Mouse (Mus musculus) stomach, postnatal 0 days (tissue): Measurements from ENCODE around the gene Med24. TPM values are rescaled to one million over a fixed set of nuclear protein-coding genes. Genes with fewer than 3 reads are reported as not detected.

Experiments used
- ATAC-seq: fragments of 200-750 bp; cut with Nextera tagmentation; 2 replicates; pipeline ENCODE4 v1.8.0; 2017; ENCODE audit not compliant: low FRiP score, low TSS enrichment
- DNase-seq: peaks from one replicate; pipeline ENCODE4 v3.0.0-alpha.2; 2016; ENCODE audit warnings: low spot score
- H3K27ac ChIP-seq: fragments of 300-500 bp; sonication (generic); replicated peaks from 2 replicates; pipeline ENCODE4 v1.5.1; 2014; ENCODE audit warnings: mild to moderate bottlenecking, control low read depth
- H3K27me3 ChIP-seq: fragments of 300-500 bp; sonication (generic); 2 replicates; pipeline ENCODE4 v1.6.1; 2014; ENCODE audit warnings: low read length; ENCODE audit not compliant: control insufficient read depth, insufficient read depth
- H3K36me3 ChIP-seq: fragments of 300-500 bp; sonication (generic); 2 replicates; pipeline ENCODE4 v1.6.1; 2014; ENCODE audit warnings: low read length, mixed read lengths; ENCODE audit not compliant: control insufficient read depth, insufficient read depth
- H3K4me1 ChIP-seq: fragments of 300-500 bp; sonication (generic); replicated peaks from 2 replicates; pipeline ENCODE4 v1.6.1; 2014; ENCODE audit warnings: antibody characterized with exemption; ENCODE audit not compliant: control insufficient read depth, insufficient read depth
- H3K4me2 ChIP-seq: fragments of 300-500 bp; sonication (generic); replicated peaks from 2 replicates; pipeline ENCODE4 v1.6.1; 2014; ENCODE audit warnings: low read depth, mild to moderate bottlenecking, control low read depth, moderate library complexity
- H3K4me3 ChIP-seq: fragments of 300-500 bp; sonication (generic); 2 replicates; pipeline ENCODE4 v1.5.1; 2014; ENCODE audit warnings: low read depth, low read length, control low read depth
- H3K9ac ChIP-seq: fragments of 300-500 bp; sonication (generic); 2 replicates; pipeline ENCODE4 v1.6.1; 2014; ENCODE audit warnings: mild to moderate bottlenecking, low read length, control low read depth, mixed read lengths
- H3K9me3 ChIP-seq: fragments of 300-500 bp; sonication (generic); 2 replicates; pipeline ENCODE4 v1.6.1; 2016; ENCODE audit warnings: low read length; ENCODE audit not compliant: control insufficient read depth
- CTCF ChIP-seq: IDR thresholded peaks from 2 replicates; pipeline ENCODE4 v1.5.1; 2016; ENCODE audit warnings: antibody characterized with exemption, low read depth, mild to moderate bottlenecking, moderate library complexity
- EP300 ChIP-seq: optimal IDR thresholded peaks from 2 replicates; pipeline ENCODE3; 2016; ENCODE audit warnings: antibody characterized with exemption
- WGBS: fragments of 180-500 bp; shearing (Covaris S2); extraction: QIAGEN DNeasy Blood & Tissue Kit; methylation state at CpG from one replicate; pipeline ENCODE4 v1.1.7; 2014; 5-methylcytosine and 5-hydroxymethylcytosine counted together
- polyA plus RNA-seq: library from polyadenylated mRNA; unstranded; fragments of >200 nt; fragmentation: Nextera tagmentation; extraction: Ambion mirVana; gene quantifications from 2 replicates; pipeline ENCODE4 v1.2.1, GENCODE M21; 2015

Med24 gene
- polyA plus RNA-seq, 1 experiment from 2014 or later: 16.5 TPM

GRCm38 (mm10) chr11:98766816-98767215 is 37.6 kb upstream of the Med24 start:
- H3K4me3 ChIP-seq: no peak overlapping the region
- peaks cover 38% of the 10 kb centered on the region for H3K36me3 ChIP-seq
- DNase-seq (peak; percentile 23), ATAC-seq (no peak)
- H3K4me2 ChIP-seq: no peak overlapping the region
- H3K9ac ChIP-seq: no peak overlapping the region
- H3K27me3 ChIP-seq: no peaks in the 10 kb centered on the region
- WGBS: 49% methylated on average over 5 of the region's 5 CpGs
- no peaks in the 10 kb centered on the region for H3K9me3 ChIP-seq
- H3K27ac ChIP-seq: no peak overlapping the region; the same call in 1 of the 2 replicates
- TF ChIP-seq EP300 (no peak), CTCF (no peak)
- peaks cover 8% of the 10 kb centered on the region; the same call in 1 of the 2 replicates for H3K4me1 ChIP-seq

- Histone ChIP-seq H3K36me3 (peaks cover 36% of the 10 kb centered on the region), H3K27me3 (no peaks in the 10 kb centered on the region), H3K9me3 (no peaks in the 10 kb centered on the region), H3K9ac (no peak overlapping the region), H3K4me1 (peaks cover 8% of the 10 kb centered on the region; the same call in 1 of the 2 replicates), H3K4me3 (no peak overlapping the region), H3K27ac (no peak overlapping the region), H3K4me2 (no peak overlapping the region)
- WGBS: 58% methylated on average over 1 of the region's 2 CpGs
- ATAC-seq (no peak), DNase-seq (peak; percentile 14)
- TF ChIP-seq CTCF (no peak), EP300 (no peak)
These were observed 37.1 kb upstream of the Med24 start for GRCm38 (mm10) chr11:98766346-98766745.

- Histone ChIP-seq H3K9ac (peak overlapping the region; percentile 13; the same call in 1 of the 2 replicates), H3K27me3 (no peaks in the 10 kb centered on the region), H3K27ac (0 out of 2 replicates have a peak overlapping the region, but pooled peaks have one; percentile 56), H3K9me3 (no peaks in the 10 kb centered on the region), H3K4me1 (peaks cover 8% of the 10 kb centered on the region; the same call in 1 of the 2 replicates), H3K4me3 (no peak overlapping the region), H3K4me2 (no peak overlapping the region), H3K36me3 (peaks cover 31% of the 10 kb centered on the region)
- ATAC-seq (no peak), DNase-seq (peak; percentile 22)
- WGBS: 49% methylated on average over 7 of the region's 9 CpGs
- no peak for TF ChIP-seq CTCF
- TF ChIP-seq EP300: no peak
These were observed 36.4 kb upstream of the Med24 start for GRCm38 (mm10) chr11:98765421-98766309.

GRCm38 (mm10) chr11:98764746-98765145 is 35.5 kb upstream of the Med24 start:
- H3K4me2 ChIP-seq: no peak overlapping the region
- H3K9ac ChIP-seq: no peak overlapping the region
- H3K36me3 ChIP-seq: peaks cover 27% of the 10 kb centered on the region
- H3K4me3 ChIP-seq: no peak overlapping the region
- TF ChIP-seq CTCF (no peak), EP300 (no peak)
- H3K4me1 ChIP-seq: peaks cover 8% of the 10 kb centered on the region; the same call in 1 of the 2 replicates
- no peaks in the 10 kb centered on the region for H3K27me3 ChIP-seq
- ATAC-seq (no peak), DNase-seq (no peak)
- H3K27ac ChIP-seq: no peak overlapping the region
- H3K9me3 ChIP-seq: no peaks in the 10 kb centered on the region

- Histone ChIP-seq H3K4me2 (no peak overlapping the region), H3K9me3 (no peaks in the 10 kb centered on the region), H3K36me3 (peaks cover 23% of the 10 kb centered on the region), H3K4me3 (no peak overlapping the region), H3K9ac (no peak overlapping the region), H3K27me3 (no peaks in the 10 kb centered on the region), H3K4me1 (peaks cover 8% of the 10 kb centered on the region; the same call in 1 of the 2 replicates), H3K27ac (peak overlapping the region; percentile 74; the same call in 1 of the 2 replicates)
- no peak for TF ChIP-seq EP300
- no peak for TF ChIP-seq CTCF
- no peak for ATAC-seq
- WGBS: 82% methylated on average over 18 of the region's 18 CpGs
- DNase-seq: peak; percentile 14
These were observed 34.9 kb upstream of the Med24 start for GRCm38 (mm10) chr11:98764091-98764490.

- H3K4me1 ChIP-seq: peaks cover 8% of the 10 kb centered on the region; the same call in 1 of the 2 replicates
- no peak overlapping the region for H3K9ac ChIP-seq
- H3K27ac ChIP-seq: peak overlapping the region; percentile 74
- H3K4me2 ChIP-seq: 0 out of 2 replicates have a peak overlapping the region, but pooled peaks have one; percentile 8
- H3K9me3 ChIP-seq: no peaks in the 10 kb centered on the region
- TF ChIP-seq CTCF (no peak), EP300 (no peak)
- WGBS: 78% methylated on average over 8 of the region's 8 CpGs
- no peak overlapping the region for H3K4me3 ChIP-seq
- H3K27me3 ChIP-seq: no peaks in the 10 kb centered on the region
- ATAC-seq (peak; percentile 45), DNase-seq (no peak)
- peaks cover 19% of the 10 kb centered on the region for H3K36me3 ChIP-seq
These were observed 34.2 kb upstream of the Med24 start for GRCm38 (mm10) chr11:98763502-98763861.
